In the genomic region with DNA sequence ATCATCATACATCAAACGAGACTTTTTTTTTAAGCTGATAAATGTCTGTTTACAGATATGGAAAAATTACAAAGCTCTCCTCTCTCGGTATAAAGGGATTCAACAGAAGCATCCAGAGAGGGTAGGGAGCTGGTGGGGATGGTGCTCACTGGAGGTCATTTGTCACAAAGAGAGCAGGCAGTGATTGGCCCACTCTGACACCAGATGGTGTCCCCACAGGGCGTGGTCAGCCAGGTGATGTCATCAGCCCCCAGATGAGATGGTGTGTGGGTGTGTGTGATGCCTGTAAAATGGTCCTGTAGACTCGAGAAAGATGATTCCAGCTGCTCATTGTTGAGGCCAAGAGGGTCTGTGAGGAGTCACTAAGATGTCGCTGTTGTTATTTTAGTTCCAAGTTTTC, we compare ENCODE assay signal across 23 mouse cellular contexts.
DNase-seq lines count a peak whose midpoint lies in the region; ATAC-seq and TF ChIP-seq lines count a peak whose summit lies in the region.
"Had no signal": no experiment of that assay in that cellular context is flagged by ENCODE, and none has a peak within 500 bp of the region (broad histone marks: within the 10 kb centered on the region; RNA-seq: fewer than 3 reads in every experiment).

No protein-coding gene starts in this region.

- ATAC-seq in kidney, embryonic 16.5 days (ENCODE audit: low FRiP score, low TSS enrichment), result 0 out of 2 replicates have a peak, but pooled peaks have one; percentile 25
- peak; percentile 40; the same call in 1 of the 2 replicates for ATAC-seq in lung, embryonic 14.5 days (ENCODE audit: insufficient read depth)
- no peak for ATAC-seq in lung, postnatal 0 days
- ATAC-seq in erythroid progenitor cell, adult 5-6 weeks (replicated peaks; ENCODE audit: low FRiP score, poor library complexity, severe bottlenecking), result no peak
- ATAC-seq: CD4-positive, CD25-positive, alpha-beta regulatory T cell, adult 4 months; forebrain, embryonic 14.5 days; forebrain, postnatal 0 days; hindbrain, embryonic 16.5 days; intestine, embryonic 15.5 days had no signal

- TF ChIP-seq EP300 in lung, postnatal 0 days (IDR thresholded peaks at IDR 0.05), result no peak

- no peak overlapping the region for H3K4me2 ChIP-seq in kidney, embryonic 16.5 days (replicated peaks; ENCODE audit: low read depth, low read length)
- H3K4me2 ChIP-seq in lung, embryonic 14.5 days, result no peak overlapping the region
- no peak overlapping the region for H3K4me2 ChIP-seq in lung, postnatal 0 days (replicated peaks; ENCODE audit: low read depth, low read length)
- H3K4me2 ChIP-seq: heart, embryonic 11.5 days; hindbrain, embryonic 13.5 days; intestine, embryonic 15.5 days had no signal

- no peaks in the 10 kb centered on the region for H3K27me3 ChIP-seq in kidney, embryonic 16.5 days (ENCODE audit: insufficient read depth, low read length)
- no peaks in the 10 kb centered on the region for H3K27me3 ChIP-seq in lung, embryonic 14.5 days (ENCODE audit: insufficient read depth, low read length)
- no peaks in the 10 kb centered on the region for H3K27me3 ChIP-seq in lung, postnatal 0 days (replicated peaks; ENCODE audit: insufficient read depth, low read length)
- H3K27me3 ChIP-seq: hindbrain, embryonic 13.5 days; intestine, embryonic 15.5 days had no signal

- no peak for TF ChIP-seq CTCF in lung, embryonic 14.5 days (IDR thresholded peaks at IDR 0.05; ENCODE audit: low read depth)
- TF ChIP-seq CTCF in lung, postnatal 0 days (IDR thresholded peaks at IDR 0.05), result no peak

- H3K9me3 ChIP-seq in kidney, embryonic 16.5 days (ENCODE audit: low read length), result no peaks in the 10 kb centered on the region
- no peaks in the 10 kb centered on the region for H3K9me3 ChIP-seq in lung, embryonic 14.5 days (ENCODE audit: low read depth, low read length)
- no peaks in the 10 kb centered on the region for H3K9me3 ChIP-seq in lung, postnatal 0 days (ENCODE audit: low read length)
- H3K9me3 ChIP-seq: hindbrain, embryonic 10.5 days; hindbrain, embryonic 13.5 days; intestine, embryonic 15.5 days had no signal

- H3K4me3 ChIP-seq in kidney, embryonic 16.5 days (ENCODE audit: low read length), result no peak overlapping the region
- H3K4me3 ChIP-seq in lung, embryonic 14.5 days (ENCODE audit: low read depth, low read length), result no peak overlapping the region
- no peak overlapping the region for H3K4me3 ChIP-seq in lung, postnatal 0 days (ENCODE audit: low read depth, low read length)
- H3K4me3 ChIP-seq: hindbrain, embryonic 10.5 days; hindbrain, embryonic 13.5 days; intestine, embryonic 15.5 days had no signal

- 59% methylated on average over 5 of the region's 5 CpGs for WGBS in kidney, embryonic 16.5 days
- WGBS in lung, embryonic 14.5 days, result 48% methylated on average over 5 of the region's 5 CpGs
- WGBS in lung, postnatal 0 days, result 57% methylated on average over 5 of the region's 5 CpGs

- H3K36me3 ChIP-seq in kidney, embryonic 16.5 days (ENCODE audit: insufficient read depth, low read length), result peaks cover 8% of the 10 kb centered on the region
- H3K36me3 ChIP-seq in lung, embryonic 14.5 days (ENCODE audit: insufficient read depth), result peaks cover 20% of the 10 kb centered on the region; the same call in 1 of the 2 replicates
- peaks cover 11% of the 10 kb centered on the region; the same call in 1 of the 2 replicates for H3K36me3 ChIP-seq in lung, postnatal 0 days (ENCODE audit: insufficient read depth, low read length)

- no peak overlapping the region for H3K27ac ChIP-seq in kidney, embryonic 16.5 days (ENCODE audit: low read length)
- H3K27ac ChIP-seq in lung, embryonic 14.5 days (ENCODE audit: low read depth), result no peak overlapping the region
- no peak overlapping the region for H3K27ac ChIP-seq in lung, postnatal 0 days (ENCODE audit: low read length)
- H3K27ac ChIP-seq: hindbrain, embryonic 10.5 days; hindbrain, embryonic 13.5 days; intestine, embryonic 15.5 days had no signal

- DNase-seq in cerebellum, postnatal 10 days, result peak; percentile 44 to 46
- no peak for DNase-seq in cerebellum, adult 8-10 months
- DNase-seq in kidney, postnatal 14 days, result no peak
- no peak for DNase-seq in lung, embryonic 14.5 days
- DNase-seq in lung, postnatal 0 days (ENCODE audit: low spot score), result no peak
- peak; percentile 62 for DNase-seq in brain, adult 2 months (ENCODE audit: low read depth, low spot score)
- DNase-seq: adrenal gland, adult 2 months; adrenal gland, postnatal 14 days; B cell, adult 2 months; cerebellum, adult 11-12 months; cerebellum, adult 9-11 months; forebrain, postnatal 0 days; gastrocnemius, postnatal 10 days; gastrocnemius, postnatal 36 days had no signal

- H3K4me1 ChIP-seq in kidney, embryonic 16.5 days (ENCODE audit: insufficient read depth, low read length), result 0 out of 2 replicates have a peak, but pooled peaks cover 3% of the 10 kb centered on the region
- H3K4me1 ChIP-seq in lung, embryonic 14.5 days (ENCODE audit: insufficient read depth), result no peaks in the 10 kb centered on the region
- no peaks in the 10 kb centered on the region for H3K4me1 ChIP-seq in lung, postnatal 0 days (ENCODE audit: insufficient read depth, low read depth, low read length)
- H3K4me1 ChIP-seq: hindbrain, embryonic 13.5 days; intestine, embryonic 15.5 days had no signal

- H3K9ac ChIP-seq in kidney, embryonic 16.5 days (replicated peaks; ENCODE audit: low read length), result no peak overlapping the region
- H3K9ac ChIP-seq in lung, embryonic 14.5 days, result no peak overlapping the region
- H3K9ac ChIP-seq in lung, postnatal 0 days (replicated peaks; ENCODE audit: low read depth), result no peak overlapping the region
- H3K9ac ChIP-seq: forebrain, postnatal 0 days; hindbrain, embryonic 13.5 days; intestine, embryonic 15.5 days had no signal

Comparison
In these comparisons a context has a peak if more than half of its experiments do, and no peak if none do; other contexts are left out.
1. DNase-seq: peak in cerebellum, postnatal 10 days (2 of 2) and brain, adult 2 months (single experiment); none in cerebellum, adult 8-10 months (single experiment), kidney, postnatal 14 days (single experiment), lung, embryonic 14.5 days (single experiment) and lung, postnatal 0 days (single experiment).
2. ATAC-seq: peak in kidney, embryonic 16.5 days (single experiment) and lung, embryonic 14.5 days (single experiment); none in lung, postnatal 0 days (single experiment) and erythroid progenitor cell, adult 5-6 weeks (single experiment).